Mouse (Mus musculus): Measurements from ENCODE around the gene Atpif1. TPM values are rescaled to one million over a fixed set of nuclear protein-coding genes. Genes with fewer than 3 reads are reported as not detected.

The Atpif1 gene
- polyA plus RNA-seq, 1 experiment from 2014 or later: 1,234 TPM

- Histone ChIP-seq H3K4me2 (replicated peaks) (no peak overlapping the region), H3K9me3 (replicated peaks) (no peaks in the 10 kb centered on the region), H3K27me3 (no peaks in the 10 kb centered on the region), H3K27ac (no peak overlapping the region), H3K36me3 (no peaks in the 10 kb centered on the region), H3K9ac (no peak overlapping the region), H3K4me1 (peaks cover 9% of the 10 kb centered on the region; the same call in 1 of the 2 replicates), H3K4me3 (no peak overlapping the region)
- ATAC-seq (ENCODE audit: low FRiP score): no peak
- WGBS: 96% methylated on average over 3 of the region's 3 CpGs
Measured at GRCm38 (mm10) chr4:132519188-132519587, 14.3 kb downstream of the Atpif1 start.

- H3K9me3 ChIP-seq (replicated peaks): no peaks in the 10 kb centered on the region
- WGBS: 64% methylated on average over 8 of the region's 8 CpGs
- ATAC-seq (ENCODE audit: low FRiP score): no peak
- peaks cover 6% of the 10 kb centered on the region; the same call in 1 of the 2 replicates for H3K27me3 ChIP-seq
- H3K4me3 ChIP-seq: no peak overlapping the region
- no peak overlapping the region for H3K27ac ChIP-seq
- H3K4me1 ChIP-seq: peaks cover 12% of the 10 kb centered on the region; the same call in 1 of the 2 replicates
- no peak overlapping the region for H3K9ac ChIP-seq
- H3K4me2 ChIP-seq (replicated peaks): no peak overlapping the region
- H3K36me3 ChIP-seq: no peaks in the 10 kb centered on the region
Measured at GRCm38 (mm10) chr4:132518066-132518465, 15.4 kb downstream of the Atpif1 start.

- Histone ChIP-seq H3K9ac (peak overlapping the region; percentile 33; the same call in 1 of the 2 replicates), H3K27me3 (peaks cover 6% of the 10 kb centered on the region; the same call in 1 of the 2 replicates), H3K9me3 (replicated peaks) (no peaks in the 10 kb centered on the region), H3K4me1 (peaks cover 12% of the 10 kb centered on the region; the same call in 1 of the 2 replicates), H3K27ac (peak overlapping the region; percentile 57; the same call in 1 of the 2 replicates), H3K4me3 (peak overlapping the region; percentile 38), H3K36me3 (no peaks in the 10 kb centered on the region), H3K4me2 (replicated peaks) (peak overlapping the region; percentile 89)
- 20% methylated on average over 22 of the region's 22 CpGs for WGBS
- peak; percentile 93 for ATAC-seq (ENCODE audit: low FRiP score)
Measured at GRCm38 (mm10) chr4:132515369-132516155, 17.9 kb downstream of the Atpif1 start.

- WGBS: 2% methylated on average over 21 of the region's 21 CpGs
- Histone ChIP-seq H3K27me3 (peaks cover 6% of the 10 kb centered on the region; the same call in 1 of the 2 replicates), H3K27ac (peak overlapping the region; percentile 57; the same call in 1 of the 2 replicates), H3K36me3 (no peaks in the 10 kb centered on the region), H3K4me3 (peak overlapping the region; percentile 38), H3K4me2 (replicated peaks) (peak overlapping the region; percentile 89), H3K4me1 (peaks cover 12% of the 10 kb centered on the region; the same call in 1 of the 2 replicates), H3K9ac (peak overlapping the region; percentile 33), H3K9me3 (replicated peaks) (no peaks in the 10 kb centered on the region)
- no peak for ATAC-seq (ENCODE audit: low FRiP score)
Measured at GRCm38 (mm10) chr4:132514555-132515135, 18.8 kb downstream of the Atpif1 start.

- peaks cover 16% of the 10 kb centered on the region; the same call in 1 of the 2 replicates for H3K4me1 ChIP-seq
- H3K4me2 ChIP-seq (replicated peaks): no peak overlapping the region
- no peak for ATAC-seq (ENCODE audit: low FRiP score)
- no peak overlapping the region for H3K27ac ChIP-seq
- H3K27me3 ChIP-seq: peaks cover 6% of the 10 kb centered on the region; the same call in 1 of the 2 replicates
- no peaks in the 10 kb centered on the region for H3K36me3 ChIP-seq
- no peak overlapping the region for H3K4me3 ChIP-seq
- WGBS: 33% methylated on average over 14 of the region's 14 CpGs
- no peak overlapping the region for H3K9ac ChIP-seq
- no peaks in the 10 kb centered on the region for H3K9me3 ChIP-seq (replicated peaks)
Measured at GRCm38 (mm10) chr4:132513395-132514273, 19.8 kb downstream of the Atpif1 start.

- no peaks in the 10 kb centered on the region for H3K9me3 ChIP-seq (replicated peaks)
- no peak overlapping the region for H3K4me3 ChIP-seq
- no peak overlapping the region for H3K4me2 ChIP-seq (replicated peaks)
- H3K36me3 ChIP-seq: no peaks in the 10 kb centered on the region
- no peak overlapping the region for H3K9ac ChIP-seq
- no peak overlapping the region for H3K27ac ChIP-seq
- H3K27me3 ChIP-seq: peaks cover 6% of the 10 kb centered on the region; the same call in 1 of the 2 replicates
- 70% methylated on average over 3 of the region's 3 CpGs for WGBS
- peaks cover 16% of the 10 kb centered on the region; the same call in 1 of the 2 replicates for H3K4me1 ChIP-seq
- no peak for ATAC-seq (ENCODE audit: low FRiP score)
Measured at GRCm38 (mm10) chr4:132512080-132512479, 21.4 kb downstream of the Atpif1 start.

GRCm38 (mm10) chr4:132510352-132510798 is 23.1 kb downstream of the Atpif1 start, which contains the start of gene Sesn2:
TSS of gene Sesn2 (minus strand) at chr4:132510501.
- Histone ChIP-seq H3K36me3 (no peaks in the 10 kb centered on the region), H3K4me3 (peak within 1 kb of the TSS; percentile 69), H3K4me2 (replicated peaks) (peak within 1 kb of the TSS; percentile 78), H3K4me1 (peaks cover 16% of the 10 kb centered on the region; the same call in 1 of the 2 replicates), H3K9me3 (replicated peaks) (no peaks in the 10 kb centered on the region), H3K27me3 (peaks cover 6% of the 10 kb centered on the region; the same call in 1 of the 2 replicates), H3K9ac (peak within 1 kb of the TSS; percentile 73), H3K27ac (peak within 1 kb of the TSS; percentile 70)
- WGBS: under 1% methylated on average over 32 of the region's 32 CpGs
- ATAC-seq (ENCODE audit: low FRiP score): peak; percentile 94

GRCm38 (mm10) chr4:132509621-132510296 is 23.7 kb downstream of the Atpif1 start:
- H3K27ac ChIP-seq: peak overlapping the region; percentile 70
- ATAC-seq (ENCODE audit: low FRiP score): peak; percentile 77
- H3K36me3 ChIP-seq: no peaks in the 10 kb centered on the region
- peak overlapping the region; percentile 73 for H3K9ac ChIP-seq
- no peaks in the 10 kb centered on the region for H3K9me3 ChIP-seq (replicated peaks)
- peaks cover 12% of the 10 kb centered on the region; the same call in 1 of the 2 replicates for H3K4me1 ChIP-seq
- peaks cover 6% of the 10 kb centered on the region; the same call in 1 of the 2 replicates for H3K27me3 ChIP-seq
- WGBS: under 1% methylated on average over 52 of the region's 52 CpGs
- peak overlapping the region; percentile 69 for H3K4me3 ChIP-seq
- peak overlapping the region; percentile 78 for H3K4me2 ChIP-seq (replicated peaks)

- 39% methylated on average over 2 of the region's 2 CpGs for WGBS
Measured at GRCm38 (mm10) chr4:132507210-132507609, 26.2 kb downstream of the Atpif1 start.

GRCm38 (mm10) chr4:132506250-132506649 is 27.2 kb downstream of the Atpif1 start:
- WGBS: 77% methylated on average over 6 of the region's 6 CpGs
- Histone ChIP-seq H3K27ac (no peak overlapping the region), H3K4me2 (replicated peaks) (no peak overlapping the region), H3K4me3 (no peak overlapping the region), H3K36me3 (no peaks in the 10 kb centered on the region), H3K27me3 (no peaks in the 10 kb centered on the region), H3K4me1 (peaks cover 4% of the 10 kb centered on the region; the same call in 1 of the 2 replicates), H3K9ac (no peak overlapping the region), H3K9me3 (replicated peaks) (no peaks in the 10 kb centered on the region)
- ATAC-seq (ENCODE audit: low FRiP score): no peak

More at GRCm38 (mm10) chr4:132507210-132507609, 26.2 kb downstream of the Atpif1 start:
- Histone ChIP-seq H3K4me3 (no peak overlapping the region), H3K27ac (no peak overlapping the region), H3K4me2 (replicated peaks) (no peak overlapping the region), H3K9ac (no peak overlapping the region), H3K27me3 (no peaks in the 10 kb centered on the region), H3K4me1 (peaks cover 4% of the 10 kb centered on the region; the same call in 1 of the 2 replicates), H3K9me3 (replicated peaks) (no peaks in the 10 kb centered on the region), H3K36me3 (no peaks in the 10 kb centered on the region)
- no peak for ATAC-seq (ENCODE audit: low FRiP score)

GRCm38 (mm10) chr4:132505800-132506199 is 27.7 kb downstream of the Atpif1 start:
- H3K9ac ChIP-seq: no peak overlapping the region
- no peak for ATAC-seq (ENCODE audit: low FRiP score)
- no peaks in the 10 kb centered on the region for H3K9me3 ChIP-seq (replicated peaks)
- no peaks in the 10 kb centered on the region for H3K36me3 ChIP-seq
- H3K4me2 ChIP-seq (replicated peaks): no peak overlapping the region
- no peaks in the 10 kb centered on the region for H3K27me3 ChIP-seq
- WGBS: 32% methylated on average over 10 of the region's 10 CpGs
- H3K4me3 ChIP-seq: no peak overlapping the region
- no peak overlapping the region for H3K27ac ChIP-seq
- H3K4me1 ChIP-seq: peaks cover 4% of the 10 kb centered on the region; the same call in 1 of the 2 replicates
